Mouse (Mus musculus): ENCODE data around the gene Ier3.

GRCm38 (mm10) chr17:35824402-35824801 is 2.9 kb downstream of the Ier3 start:
- TF ChIP-seq CTCF (IDR thresholded peaks at IDR 0.05; ENCODE audit: extremely low read depth, insufficient read length, insufficient replicate concordance, low read depth, low read length) (peak; percentile 21; the same call in 1 of the 2 replicates), POLR2A (IDR thresholded peaks at IDR 0.05; ENCODE audit: low read depth, low read length) (no peak)
